Mouse (Mus musculus): ENCODE measurements around the gene Aox2. TPM values are rescaled to one million over a fixed set of nuclear protein-coding genes. Genes with fewer than 3 reads are reported as not detected.

Aox2 gene
- polyA plus RNA-seq, 1 experiment = 0.46 TPM

- no peak for TF ChIP-seq CTCF (IDR thresholded peaks at IDR 0.05; ENCODE audit: borderline replicate concordance, control insufficient read depth, extremely low read depth, insufficient read depth, low read length, poor library complexity)
- no peak for TF ChIP-seq POLR2A (IDR thresholded peaks at IDR 0.05; ENCODE audit: control insufficient read depth, extremely low read depth, insufficient read depth, low read length, poor library complexity)
- Histone ChIP-seq H3K4me3 (ENCODE audit: control insufficient read depth, insufficient read depth, low read length) (no peak overlapping the region), H3K27ac (ENCODE audit: control insufficient read depth, insufficient read depth, low read length) (no peak overlapping the region), H3K27me3 (ENCODE audit: control insufficient read depth, insufficient read depth, low read length) (no peaks in the 10 kb centered on the region), H3K36me3 (ENCODE audit: control insufficient read depth, insufficient read depth, low read length) (no peaks in the 10 kb centered on the region), H3K4me1 (replicated peaks; ENCODE audit: control insufficient read depth, insufficient read depth, low read length) (no peaks in the 10 kb centered on the region; the same call in 1 of the 2 replicates)
- DNase-seq = no peak
- WGBS = 97% methylated on average over 5 of the region's 5 CpGs
Observed at GRCm38 (mm10) chr1:58238440-58238839, 39.7 kb upstream of the Aox2 start.

GRCm38 (mm10) chr1:58238961-58239360, 39.2 kb upstream of the Aox2 start:
- H3K27ac ChIP-seq (ENCODE audit: control insufficient read depth, insufficient read depth, low read length) = no peak overlapping the region
- no peaks in the 10 kb centered on the region; the same call in 1 of the 2 replicates for H3K4me1 ChIP-seq (replicated peaks; ENCODE audit: control insufficient read depth, insufficient read depth, low read length)
- WGBS = 96% methylated on average over 9 of the region's 9 CpGs
- TF ChIP-seq CTCF (IDR thresholded peaks at IDR 0.05; ENCODE audit: borderline replicate concordance, control insufficient read depth, extremely low read depth, insufficient read depth, low read length, poor library complexity) = no peak
- TF ChIP-seq POLR2A (IDR thresholded peaks at IDR 0.05; ENCODE audit: control insufficient read depth, extremely low read depth, insufficient read depth, low read length, poor library complexity) = no peak
- no peak for DNase-seq
- no peak overlapping the region for H3K4me3 ChIP-seq (ENCODE audit: control insufficient read depth, insufficient read depth, low read length)
- no peaks in the 10 kb centered on the region for H3K27me3 ChIP-seq (ENCODE audit: control insufficient read depth, insufficient read depth, low read length)
- no peaks in the 10 kb centered on the region for H3K36me3 ChIP-seq (ENCODE audit: control insufficient read depth, insufficient read depth, low read length)

DNA sequence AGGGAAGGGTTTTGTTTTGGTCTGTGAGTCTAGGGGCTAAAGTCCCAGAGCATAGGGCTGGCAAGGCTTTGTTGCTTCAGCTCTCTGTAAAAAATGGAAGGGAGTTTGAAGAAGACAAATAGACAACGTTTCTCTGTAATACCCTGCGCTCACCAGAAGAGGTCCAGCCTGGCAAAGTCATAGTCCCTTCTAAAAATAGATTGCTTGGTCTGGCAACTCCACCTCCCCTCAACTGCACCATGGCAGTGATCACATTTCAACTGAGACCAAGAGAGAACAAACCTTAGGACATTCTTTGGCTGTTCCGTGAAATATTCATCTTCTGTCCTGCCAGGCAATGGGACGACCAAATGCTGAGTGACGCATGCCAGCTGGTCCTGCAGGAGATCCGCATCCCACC, 37.8 kb upstream of the Aox2 start:
- WGBS = 72% methylated on average over 6 of the region's 6 CpGs
- Histone ChIP-seq H3K36me3 (ENCODE audit: control insufficient read depth, insufficient read depth, low read length) (no peaks in the 10 kb centered on the region), H3K4me1 (replicated peaks; ENCODE audit: control insufficient read depth, insufficient read depth, low read length) (no peaks in the 10 kb centered on the region; the same call in 1 of the 2 replicates), H3K27ac (ENCODE audit: control insufficient read depth, insufficient read depth, low read length) (no peak overlapping the region), H3K4me3 (ENCODE audit: control insufficient read depth, insufficient read depth, low read length) (no peak overlapping the region), H3K27me3 (ENCODE audit: control insufficient read depth, insufficient read depth, low read length) (no peaks in the 10 kb centered on the region)
- no peak for TF ChIP-seq POLR2A (IDR thresholded peaks at IDR 0.05; ENCODE audit: control insufficient read depth, extremely low read depth, insufficient read depth, low read length, poor library complexity)
- no peak for TF ChIP-seq CTCF (IDR thresholded peaks at IDR 0.05; ENCODE audit: borderline replicate concordance, control insufficient read depth, extremely low read depth, insufficient read depth, low read length, poor library complexity)
- DNase-seq = no peak

DNA sequence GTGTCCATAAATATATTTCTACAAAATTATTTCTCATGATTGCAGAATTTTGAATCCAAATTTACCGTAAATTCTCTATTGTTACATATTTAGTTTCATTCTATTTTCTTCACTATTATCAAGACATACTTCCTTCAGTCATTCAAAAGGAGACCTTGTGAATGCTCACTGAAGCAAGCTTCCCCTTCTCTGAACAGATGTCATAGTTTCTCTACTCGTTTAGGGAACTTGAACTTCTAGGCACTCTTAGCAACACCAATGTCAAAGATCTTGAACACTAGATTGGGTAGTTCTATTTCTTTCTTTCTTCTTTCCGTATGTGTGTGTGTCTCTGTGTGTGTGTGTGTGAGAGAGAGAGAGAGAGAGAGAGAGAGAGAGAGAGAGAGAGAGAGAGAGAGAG, 33.6 kb upstream of the Aox2 start:
- WGBS = 20% methylated on average over 3 of the region's 3 CpGs
- Histone ChIP-seq H3K4me1 (replicated peaks; ENCODE audit: control insufficient read depth, insufficient read depth, low read length) (no peaks in the 10 kb centered on the region), H3K27ac (ENCODE audit: control insufficient read depth, insufficient read depth, low read length) (no peak overlapping the region), H3K4me3 (ENCODE audit: control insufficient read depth, insufficient read depth, low read length) (no peak overlapping the region), H3K36me3 (ENCODE audit: control insufficient read depth, insufficient read depth, low read length) (no peaks in the 10 kb centered on the region), H3K27me3 (ENCODE audit: control insufficient read depth, insufficient read depth, low read length) (no peaks in the 10 kb centered on the region)
- no peak for DNase-seq
- TF ChIP-seq CTCF (IDR thresholded peaks at IDR 0.05; ENCODE audit: borderline replicate concordance, control insufficient read depth, extremely low read depth, insufficient read depth, low read length, poor library complexity) (no peak), POLR2A (IDR thresholded peaks at IDR 0.05; ENCODE audit: control insufficient read depth, extremely low read depth, insufficient read depth, low read length, poor library complexity) (no peak)

DNA sequence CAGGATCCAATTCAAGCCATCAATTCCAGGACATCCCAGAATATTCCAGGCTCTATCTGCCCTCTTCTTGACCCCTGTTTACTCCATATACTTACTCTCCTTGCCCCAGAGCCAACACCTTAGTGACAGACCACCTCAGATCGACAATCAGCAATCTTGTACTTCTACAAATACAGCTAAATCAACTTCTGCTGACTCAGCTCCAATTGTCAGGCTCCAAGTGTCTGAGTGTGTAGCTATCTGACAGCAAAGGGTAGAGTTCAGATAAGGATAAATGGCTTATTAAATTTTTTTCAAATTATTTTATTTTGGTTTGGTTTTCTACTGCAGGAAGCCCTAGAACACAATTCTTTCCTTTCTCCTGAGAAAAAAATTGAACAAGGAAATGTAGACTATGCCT, 29.6 kb upstream of the Aox2 start:
- WGBS = 73% methylated on average over 1 of the region's 1 CpGs
- no peak overlapping the region for H3K27ac ChIP-seq (ENCODE audit: control insufficient read depth, insufficient read depth, low read length)
- H3K27me3 ChIP-seq (ENCODE audit: control insufficient read depth, insufficient read depth, low read length) = no peaks in the 10 kb centered on the region
- H3K36me3 ChIP-seq (ENCODE audit: control insufficient read depth, insufficient read depth, low read length) = no peaks in the 10 kb centered on the region
- no peak for DNase-seq
- no peak overlapping the region for H3K4me3 ChIP-seq (ENCODE audit: control insufficient read depth, insufficient read depth, low read length)
- H3K4me1 ChIP-seq (replicated peaks; ENCODE audit: control insufficient read depth, insufficient read depth, low read length) = no peaks in the 10 kb centered on the region
- no peak for TF ChIP-seq POLR2A (IDR thresholded peaks at IDR 0.05; ENCODE audit: control insufficient read depth, extremely low read depth, insufficient read depth, low read length, poor library complexity)
- TF ChIP-seq CTCF (IDR thresholded peaks at IDR 0.05; ENCODE audit: borderline replicate concordance, control insufficient read depth, extremely low read depth, insufficient read depth, low read length, poor library complexity) = no peak

- Histone ChIP-seq H3K4me1 (replicated peaks; ENCODE audit: control insufficient read depth, insufficient read depth, low read length) (no peaks in the 10 kb centered on the region), H3K27me3 (ENCODE audit: control insufficient read depth, insufficient read depth, low read length) (no peaks in the 10 kb centered on the region), H3K27ac (ENCODE audit: control insufficient read depth, insufficient read depth, low read length) (no peak overlapping the region), H3K36me3 (ENCODE audit: control insufficient read depth, insufficient read depth, low read length) (no peaks in the 10 kb centered on the region), H3K4me3 (ENCODE audit: control insufficient read depth, insufficient read depth, low read length) (no peak overlapping the region)
- no peak for DNase-seq
- TF ChIP-seq CTCF (IDR thresholded peaks at IDR 0.05; ENCODE audit: borderline replicate concordance, control insufficient read depth, extremely low read depth, insufficient read depth, low read length, poor library complexity) = no peak
- no peak for TF ChIP-seq POLR2A (IDR thresholded peaks at IDR 0.05; ENCODE audit: control insufficient read depth, extremely low read depth, insufficient read depth, low read length, poor library complexity)
- WGBS = 84% methylated on average over 11 of the region's 11 CpGs
Observed at GRCm38 (mm10) chr1:58253466-58253865, 24.7 kb upstream of the Aox2 start.

Data from thymus, adult 2 months (tissue).